Mouse (Mus musculus) gonadal fat pad, adult 2 months (tissue): ENCODE data around the gene Ugdh. TPM values are rescaled to one million over a fixed set of nuclear protein-coding genes. Genes with fewer than 3 reads are reported as not detected.
"Not testable (repeated sequence)": the region's sequence is repeated elsewhere in the genome, so short reads cannot be mapped to it uniquely, and the experiment has no call there.

Experiments
- DNase-seq: peaks from one replicate; pipeline ENCODE4 v3.0.0-alpha.2; 2012; ENCODE audit warnings: low read depth
- polyA plus RNA-seq: library from polyadenylated mRNA; depleted of rRNA; stranded (reverse); fragments of >200 nt; gene quantifications from 2 replicates; pipeline ENCODE4 v1.2.3, GENCODE M21; 2012; rRNA removed

The Ugdh gene
- 15.1 and 17.0 TPM in 2 replicates for polyA plus RNA-seq

GRCm38 (mm10) chr5:65435806-65436561 lies at the start of gene Ugdh:
Gene Ugdh (minus strand): TSS chr5:65435949.
- DNase-seq, result peak; percentile 57

- no peak for DNase-seq
These were observed 47.2 kb upstream of the Ugdh start for GRCm38 (mm10) chr5:65482996-65483395.

GRCm38 (mm10) chr5:65480511-65480910 lies 44.8 kb upstream of the Ugdh start:
- DNase-seq, result no peak

GRCm38 (mm10) chr5:65479681-65480445 lies 44.1 kb upstream of the Ugdh start:
- no peak for DNase-seq

GRCm38 (mm10) chr5:65478224-65478623 lies 42.5 kb upstream of the Ugdh start:
- DNase-seq, result no peak

GRCm38 (mm10) chr5:65476739-65477138 lies 41.0 kb upstream of the Ugdh start:
- not testable (repeated sequence) for DNase-seq

GRCm38 (mm10) chr5:65475806-65476205 lies 40.1 kb upstream of the Ugdh start:
- no peak for DNase-seq

GRCm38 (mm10) chr5:65469766-65470165 lies 34.0 kb upstream of the Ugdh start:
- no peak for DNase-seq

GRCm38 (mm10) chr5:65466911-65467310 lies 31.2 kb upstream of the Ugdh start:
- no peak for DNase-seq

GRCm38 (mm10) chr5:65460361-65460760 lies 24.6 kb upstream of the Ugdh start:
- DNase-seq, result no peak

GRCm38 (mm10) chr5:65459454-65459853 lies 23.7 kb upstream of the Ugdh start:
- no peak for DNase-seq

GRCm38 (mm10) chr5:65457846-65458245 lies 22.1 kb upstream of the Ugdh start:
- no peak for DNase-seq

- DNase-seq, result no peak
These were observed 21.5 kb upstream of the Ugdh start for GRCm38 (mm10) chr5:65457086-65457827.

GRCm38 (mm10) chr5:65454771-65455170 lies 19.0 kb upstream of the Ugdh start:
- DNase-seq, result no peak

- DNase-seq, result no peak
These were observed 13.2 kb upstream of the Ugdh start for GRCm38 (mm10) chr5:65448941-65449340.

- DNase-seq, result no peak
These were observed 12.1 kb upstream of the Ugdh start for GRCm38 (mm10) chr5:65447826-65448225.

GRCm38 (mm10) chr5:65446756-65447155 lies 11.0 kb upstream of the Ugdh start:
- DNase-seq, result no peak

GRCm38 (mm10) chr5:65444981-65445380 lies 9.2 kb upstream of the Ugdh start:
- no peak for DNase-seq

- no peak for DNase-seq
These were observed 2.3 kb upstream of the Ugdh start for GRCm38 (mm10) chr5:65438041-65438440.

GRCm38 (mm10) chr5:65435363-65435805 lies 365 bp downstream of the Ugdh start:
- DNase-seq, result no peak

GRCm38 (mm10) chr5:65434471-65435362 lies 1.0 kb downstream of the Ugdh start:
- DNase-seq, result no peak
